Mouse (Mus musculus): ENCODE measurements around the gene Cdc37l1. TPM values are rescaled to one million over a fixed set of nuclear protein-coding genes. Genes with fewer than 3 reads are reported as not detected.

Gene Cdc37l1
- total RNA-seq (2023), result 10 to 100 TPM; 50.8 to 67.9 TPM

GRCm38 (mm10) chr19:28990194-28990589 is at the start of gene Cdc37l1:
TSS of gene Cdc37l1 (plus strand) at chr19:28990352.

DNA sequence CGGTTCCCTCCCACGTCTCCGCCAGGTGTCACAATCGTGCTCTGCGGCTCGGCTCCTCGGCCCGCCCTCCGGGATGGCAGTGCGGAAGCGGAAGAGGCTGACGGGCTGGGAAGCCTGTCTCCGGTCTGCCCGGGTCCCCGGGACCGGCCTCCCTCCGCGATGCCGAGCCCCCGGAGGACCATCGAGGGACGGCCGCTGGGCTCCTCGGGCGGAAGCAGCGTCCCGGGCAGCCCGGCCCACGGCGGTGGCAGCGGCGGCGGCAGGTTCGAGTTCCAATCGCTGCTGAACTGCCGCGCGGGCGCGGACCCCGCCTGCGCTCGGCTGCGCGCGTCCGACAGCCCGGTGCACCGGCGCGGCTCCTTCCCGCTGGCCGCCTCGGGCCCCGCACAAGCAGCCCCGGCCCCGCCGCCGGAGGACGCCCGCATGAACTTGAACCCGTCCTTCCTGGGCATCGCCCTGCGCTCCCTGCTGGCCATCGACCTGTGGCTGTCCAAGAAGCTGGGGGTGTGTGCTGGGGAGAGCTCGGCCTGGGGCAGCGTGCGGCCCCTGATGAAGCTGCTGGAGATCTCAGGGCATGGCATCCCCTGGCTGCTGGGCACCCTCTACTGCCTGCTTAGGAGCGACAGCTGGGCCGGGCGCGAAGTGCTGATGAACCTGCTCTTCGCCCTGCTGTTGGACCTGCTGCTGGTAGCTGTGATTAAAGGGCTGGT is 26.2 kb upstream of the Cdc37l1 start, which contains the start of gene Plpp6:
TSS of gene Plpp6 (plus strand) at position 112 of the 710 bp plus-strand sequence.

DNA sequence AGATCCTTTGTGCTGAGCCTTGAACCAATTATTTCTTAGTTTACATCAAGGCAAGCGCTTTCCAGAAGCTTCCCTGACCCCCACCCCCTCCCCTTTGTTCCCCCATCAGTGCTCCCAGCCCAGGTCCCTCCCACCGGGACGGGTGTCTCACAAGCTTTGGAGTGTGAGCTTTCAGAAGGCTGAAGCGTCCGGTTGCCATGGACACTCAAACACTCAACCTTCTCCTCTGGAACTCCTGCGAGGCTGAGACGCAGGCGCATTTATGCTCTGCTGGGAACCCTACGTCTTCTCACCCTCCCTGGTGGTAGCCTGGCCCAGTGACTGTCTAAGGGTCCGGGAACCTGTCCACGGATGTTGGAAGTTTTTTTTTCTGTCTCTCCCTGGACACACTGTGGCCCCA is 22.5 kb upstream of the Cdc37l1 start, which contains the start of gene 4430402I18Rik:
TSS of gene 4430402I18Rik (minus strand) at position 149 of the 400 bp plus-strand sequence.

GRCm38 (mm10) chr19:29047334-29048170 is 57.4 kb downstream of the Cdc37l1 start, which contains the start of gene Ak3:
TSS of gene Ak3 (minus strand) at chr19:29047961.

Other genes starting within 250 kb of the Cdc37l1 start
- gene Slc1a1, start 155.3 kb upstream of the Cdc37l1 start, total RNA-seq (2023), result not detected
- 10 to 100 TPM; 16.6 to 18.6 TPM for gene Plpp6, start 26.4 kb upstream of the Cdc37l1 start, total RNA-seq (2023)
- 1 to 10 TPM in 1 of 2 experiments, under 1 TPM in 1; 0.65 to 1.3 TPM for gene 4430402I18Rik, start 22.6 kb upstream of the Cdc37l1 start, total RNA-seq (2023)
- gene Ak3, start 57.6 kb downstream of the Cdc37l1 start, total RNA-seq (2023), result 10 to 100 TPM; 18.7 to 24.1 TPM
- gene Rcl1, start 111.0 kb downstream of the Cdc37l1 start, total RNA-seq (2023), result 10 to 100 TPM; 27.3 to 27.8 TPM